Mouse (Mus musculus) thymus, postnatal 0 days (tissue): ENCODE results near the gene Sap25. TPM values are rescaled to one million over a fixed set of nuclear protein-coding genes. Genes with fewer than 3 reads are reported as not detected.
"Not testable (repeated sequence)": the region's sequence is repeated elsewhere in the genome, so short reads cannot be mapped to it uniquely, and the experiment has no call there.

Experiments used
- DNase-seq: peaks from one replicate; pipeline ENCODE4 v3.0.0-alpha.2; 2015; ENCODE audit warnings: low spot score
- polyA plus RNA-seq: library from polyadenylated mRNA; unstranded; fragments of >200 nt; fragmentation: Nextera tagmentation; extraction: Ambion mirVana; gene quantifications from 2 replicates; pipeline ENCODE4 v1.2.1, GENCODE M21; 2015

Gene Sap25
- polyA plus RNA-seq = 30.0 and 32.9 TPM in 2 replicates

DNA sequence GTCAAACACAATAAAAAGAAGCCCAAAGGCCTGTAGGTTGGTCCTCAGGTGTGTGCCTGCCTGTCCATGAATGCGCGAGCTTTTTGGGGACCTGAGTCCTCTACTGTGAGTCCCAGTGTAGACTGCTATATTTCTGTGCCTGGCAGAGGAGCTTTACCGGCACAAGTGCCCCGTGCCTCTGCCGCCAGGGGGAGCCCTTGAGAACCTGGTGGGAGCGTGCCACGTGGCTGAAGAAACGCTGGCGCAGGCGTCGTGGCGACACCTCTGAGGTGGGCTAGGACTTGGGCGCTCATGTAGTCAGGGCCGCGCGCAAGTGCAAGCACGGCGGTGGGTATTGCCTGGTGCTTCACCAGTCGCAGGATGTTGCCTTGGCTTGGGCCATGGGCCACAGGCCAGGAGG is at the start of gene Sap25:
Sap25 (plus strand) TSS at position 281 of the 400 bp plus-strand sequence.
- DNase-seq = peak; percentile 57

DNA sequence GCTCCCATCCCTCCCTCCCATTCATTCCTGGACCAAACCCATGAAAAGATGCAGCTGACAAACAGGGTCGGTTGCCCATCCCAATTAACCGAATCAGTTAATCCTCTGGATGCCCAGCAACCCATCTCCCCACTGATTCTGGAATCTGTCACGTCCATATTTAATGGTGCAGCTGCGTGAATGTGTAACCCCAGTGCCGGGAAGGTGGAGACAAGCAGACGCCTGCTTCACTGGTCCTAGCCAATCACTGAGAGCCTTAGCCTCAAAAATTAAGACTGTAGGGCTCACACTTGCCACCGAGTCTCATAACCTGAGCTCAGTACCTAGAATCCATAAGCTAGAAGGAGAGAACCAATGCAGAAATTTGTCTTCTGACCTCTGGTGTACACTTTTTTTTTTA is 45.2 kb upstream of the Sap25 start:
- DNase-seq = no peak

DNA sequence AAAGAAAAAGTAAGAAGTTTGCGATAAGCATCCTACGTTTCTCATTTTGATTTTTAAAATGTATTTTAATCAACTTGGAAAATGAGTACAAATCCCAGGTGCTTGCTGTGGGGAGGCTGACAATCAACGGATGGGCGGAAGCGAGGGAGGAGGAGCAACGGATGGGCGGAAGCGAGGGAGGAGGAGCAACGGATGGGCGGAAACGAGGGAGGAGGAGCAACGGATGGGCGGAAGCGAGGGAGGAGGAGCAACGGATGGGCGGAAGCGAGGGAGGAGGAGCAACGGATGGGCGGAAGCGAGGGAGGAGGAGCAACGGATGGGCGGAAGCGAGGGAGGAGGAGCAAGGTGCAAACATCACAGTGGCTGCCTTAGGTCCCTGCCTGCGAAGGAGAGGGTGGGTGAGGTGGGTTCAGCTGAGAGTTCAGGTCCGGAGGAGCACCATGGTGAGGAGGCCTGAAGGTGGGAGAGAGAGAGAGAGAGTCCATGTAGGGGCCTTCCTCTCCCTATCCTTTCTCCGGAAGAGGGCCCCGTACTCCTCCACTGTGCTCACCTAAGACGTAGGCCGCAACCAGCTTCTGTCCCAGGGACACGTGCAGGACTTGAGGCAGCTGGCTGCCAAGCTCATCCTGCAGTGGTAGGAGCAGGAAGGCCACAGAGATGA is 44.4 kb upstream of the Sap25 start:
- peak; percentile 62 for DNase-seq

DNA sequence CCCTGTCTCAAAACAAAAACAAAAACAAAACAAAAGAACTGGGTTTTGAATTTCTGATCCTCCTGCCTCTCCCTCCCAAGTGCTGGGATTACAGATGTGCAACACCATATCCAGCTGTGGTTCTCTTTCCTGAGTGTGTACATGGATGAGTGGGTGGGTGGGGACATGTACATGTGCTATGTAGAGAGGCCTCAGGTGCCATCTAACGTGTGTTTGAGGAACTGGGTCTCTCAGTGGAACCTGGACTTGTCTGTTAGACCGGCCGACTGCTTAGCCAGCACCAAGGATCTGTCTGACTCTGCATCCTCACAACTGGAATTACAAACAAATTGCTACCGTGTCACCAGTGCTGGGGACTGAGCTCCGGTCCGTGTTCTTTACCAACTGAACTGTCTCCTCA is 43.5 kb upstream of the Sap25 start:
- DNase-seq = no peak

DNA sequence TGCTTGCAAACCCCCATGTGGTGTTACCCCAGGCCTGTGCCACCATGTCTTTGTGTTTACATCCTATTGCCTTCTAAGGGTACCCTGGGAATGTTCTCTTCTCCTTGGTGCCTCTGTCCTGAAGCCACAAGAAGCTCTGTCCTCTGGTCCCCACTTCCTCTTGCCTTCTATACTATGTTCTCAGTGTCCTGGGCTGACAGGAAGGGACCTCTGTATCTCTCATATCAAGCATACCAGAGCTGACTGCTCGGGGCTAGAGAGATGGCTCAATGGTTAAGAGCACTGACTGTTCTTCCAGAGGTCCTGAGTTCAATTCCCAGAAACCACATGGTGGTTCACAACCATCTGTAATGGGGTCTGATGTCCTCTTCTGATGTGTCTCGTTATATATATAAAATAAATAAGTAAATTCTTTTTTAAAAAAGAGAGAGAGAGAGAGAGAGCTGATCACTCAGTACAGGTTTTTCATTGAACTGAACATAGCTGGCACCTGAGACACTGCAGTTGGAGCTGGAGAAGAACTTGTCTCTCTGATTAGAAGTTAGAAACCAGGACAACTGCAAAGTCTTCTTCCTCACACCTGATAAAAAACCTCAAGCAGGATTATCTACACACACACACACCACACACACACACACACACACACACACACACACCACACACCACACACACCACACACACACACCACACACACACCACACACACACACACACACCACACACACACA is 42.9 kb upstream of the Sap25 start:
- DNase-seq = no peak

DNA sequence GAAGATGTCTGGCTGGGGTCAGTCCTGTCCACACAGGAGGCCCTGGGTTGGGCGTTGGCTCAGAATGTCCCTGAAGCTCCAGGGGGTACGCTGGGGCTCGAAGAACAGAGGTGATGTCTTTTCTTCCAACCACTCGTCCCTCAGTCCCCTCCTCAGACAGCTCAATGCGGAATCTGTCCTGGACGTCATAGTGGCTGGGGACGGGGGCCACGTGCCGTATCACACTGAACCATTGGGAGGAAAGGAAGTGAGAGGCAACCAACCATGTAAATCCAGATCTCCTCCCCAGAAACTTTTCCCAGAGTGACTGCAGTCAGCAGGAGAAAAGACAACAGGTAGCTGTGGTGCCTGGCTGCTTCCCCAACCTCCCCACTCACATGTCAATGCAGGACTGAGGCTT is 41.5 kb upstream of the Sap25 start:
- DNase-seq = no peak

DNA sequence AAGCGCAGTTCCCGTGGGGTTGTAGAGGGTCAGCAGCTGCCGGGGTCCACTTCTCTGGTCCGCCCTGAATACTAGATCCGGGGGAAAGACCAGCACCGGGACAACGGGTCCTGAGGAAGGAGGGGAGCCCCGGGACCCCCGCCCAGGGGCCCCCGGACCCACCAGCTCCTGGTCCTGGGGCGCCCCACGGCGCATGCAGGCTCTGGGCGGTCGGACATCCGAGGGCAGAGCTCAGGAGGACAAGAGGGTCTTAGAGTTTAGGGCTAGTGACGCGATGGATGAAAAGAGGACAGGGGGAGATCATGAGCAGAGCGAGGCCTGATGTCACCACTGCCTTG is 40.9 kb upstream of the Sap25 start:
- no peak for DNase-seq

DNA sequence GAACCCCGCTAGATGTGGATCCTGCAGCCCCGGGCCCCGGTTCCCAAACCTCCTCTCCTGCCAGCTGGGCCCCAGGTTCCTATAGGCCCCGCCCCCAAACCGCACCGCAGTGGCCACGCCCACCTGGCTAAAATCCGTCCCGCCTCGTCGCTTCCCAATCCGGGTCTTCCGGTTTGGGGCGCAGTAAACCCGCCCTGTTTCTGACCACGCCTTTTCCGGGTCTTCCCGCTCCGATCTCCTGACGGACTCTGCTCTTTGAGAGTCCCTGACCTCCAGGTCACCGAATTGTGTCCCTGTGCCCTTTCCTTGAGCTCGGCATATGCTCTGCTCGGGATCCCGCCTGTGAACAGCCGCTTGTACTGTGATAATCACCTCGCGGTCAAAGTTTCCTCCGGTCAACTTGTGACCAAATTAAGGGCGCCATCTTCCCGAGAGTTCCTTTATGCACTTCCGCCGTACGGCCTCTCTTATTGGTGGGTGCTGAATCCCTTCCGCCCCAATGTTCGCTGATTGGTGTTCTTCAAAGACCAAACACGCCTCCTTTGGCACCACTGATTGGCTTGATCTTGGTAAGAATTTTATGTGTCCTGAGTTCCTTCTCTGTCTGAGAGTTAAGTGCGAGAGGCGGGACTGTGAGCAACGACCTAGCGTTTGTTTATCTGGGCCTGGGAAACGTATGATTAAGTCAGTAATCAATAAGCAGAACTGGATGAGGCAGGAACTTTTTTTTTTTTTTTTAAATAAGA is 40.3 kb upstream of the Sap25 start, which contains the start of gene Mospd3:
Mospd3 (minus strand) TSS at position 440 of the 746 bp plus-strand sequence.
- peak; percentile 98 for DNase-seq

DNA sequence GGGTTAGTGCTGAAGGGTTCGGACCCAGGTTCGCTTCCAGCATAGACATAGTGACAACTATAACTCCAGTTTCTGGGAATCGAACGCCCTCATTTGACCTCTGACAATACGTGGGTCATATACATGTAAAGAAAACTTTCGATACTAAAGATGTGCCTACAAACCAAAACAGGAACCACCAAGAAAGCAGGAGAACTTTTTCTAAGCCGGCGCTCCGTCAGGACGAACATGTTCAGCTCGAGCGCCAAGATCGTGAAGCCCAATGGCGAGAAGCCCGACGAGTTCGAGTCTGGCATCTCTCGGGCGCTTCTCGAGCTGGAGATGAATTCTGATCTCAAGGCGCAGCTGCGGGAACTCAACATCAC is 39.8 kb upstream of the Sap25 start:
- DNase-seq = peak; percentile 49

DNA sequence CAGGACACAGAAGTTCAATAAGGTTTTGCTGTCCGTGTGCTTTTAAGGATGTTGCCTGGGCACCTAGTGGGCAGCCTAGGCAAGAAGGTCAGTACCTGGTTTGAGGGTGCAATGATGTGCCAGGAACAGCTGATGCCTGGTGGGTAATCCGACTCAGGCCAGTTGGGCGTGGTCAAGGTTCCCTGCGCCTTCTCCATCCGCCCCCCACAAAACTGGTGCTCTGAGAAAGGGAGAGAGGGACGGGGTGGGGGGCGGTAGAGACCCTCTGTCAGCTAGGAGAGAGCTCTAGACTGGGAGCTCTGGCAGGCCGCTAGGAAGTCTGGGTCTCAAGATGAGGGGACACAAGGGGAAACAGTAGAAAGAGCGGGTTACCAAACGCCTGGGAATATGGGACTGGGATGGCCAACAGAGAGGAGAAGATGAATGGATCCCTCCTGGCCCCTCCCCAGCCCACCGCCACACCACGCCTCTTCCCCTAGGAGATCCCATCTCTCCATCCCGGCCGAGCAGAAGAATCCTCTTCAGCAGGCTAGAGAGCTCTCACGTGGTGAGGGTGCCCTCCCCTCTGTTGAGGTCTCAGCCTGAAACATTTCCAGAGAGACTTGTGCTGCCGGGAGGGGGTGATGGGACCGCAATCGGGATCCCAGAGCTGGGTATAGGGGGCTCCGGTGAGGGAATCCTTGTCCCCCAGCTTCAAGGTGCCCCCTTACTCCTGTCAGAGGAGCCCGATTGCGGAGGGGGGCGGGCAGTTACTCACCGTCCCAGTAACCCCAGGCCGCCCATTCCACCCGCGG is 33.1 kb upstream of the Sap25 start:
- DNase-seq = no peak

DNA sequence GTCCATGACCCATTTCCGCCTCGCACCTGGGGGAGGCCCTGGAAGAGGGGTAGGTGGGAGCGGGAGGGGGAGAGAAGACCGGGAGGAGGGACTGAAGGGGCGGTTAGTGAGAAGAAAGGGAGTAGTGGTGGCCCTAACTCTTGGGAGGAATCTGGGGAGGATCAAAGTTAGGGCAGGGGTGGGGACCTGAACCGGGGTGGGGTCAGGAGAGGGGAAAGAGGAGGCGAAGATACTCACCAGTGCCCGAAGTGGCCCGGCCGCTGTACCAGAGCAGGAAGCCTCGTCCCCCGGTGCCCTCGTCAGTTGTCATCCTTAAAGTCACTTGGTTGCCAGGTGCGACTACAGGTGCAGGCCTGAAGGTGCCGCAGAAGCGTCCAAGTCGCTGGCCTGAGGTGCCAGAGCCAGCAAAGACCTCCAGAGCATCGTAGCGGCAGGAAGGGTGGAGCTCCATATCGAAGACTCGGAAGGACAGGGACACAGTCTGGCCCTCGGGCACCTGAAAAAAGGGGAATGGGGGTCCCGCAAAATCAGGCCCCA is 32.4 kb upstream of the Sap25 start:
- no peak for DNase-seq

DNA sequence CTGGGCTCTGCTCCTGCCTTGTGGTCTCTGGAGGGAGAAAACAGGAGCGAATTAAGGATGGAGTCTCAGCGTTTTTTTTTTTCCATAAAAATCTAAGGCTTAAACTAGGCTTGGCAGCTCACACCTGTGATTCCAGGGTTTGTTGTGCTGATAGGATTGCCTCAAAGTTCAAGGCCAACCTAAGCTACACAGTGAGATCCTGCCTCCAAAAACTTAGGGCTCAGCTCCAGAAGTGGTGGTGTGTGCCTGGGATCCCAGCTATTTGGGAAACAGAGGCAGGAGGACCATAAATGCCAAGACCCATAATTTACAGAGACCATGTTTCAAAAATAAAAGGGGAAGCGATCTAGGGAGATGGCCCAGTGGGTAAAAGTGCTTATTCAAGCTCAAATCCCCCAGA is 31.8 kb upstream of the Sap25 start:
- DNase-seq = no peak

DNA sequence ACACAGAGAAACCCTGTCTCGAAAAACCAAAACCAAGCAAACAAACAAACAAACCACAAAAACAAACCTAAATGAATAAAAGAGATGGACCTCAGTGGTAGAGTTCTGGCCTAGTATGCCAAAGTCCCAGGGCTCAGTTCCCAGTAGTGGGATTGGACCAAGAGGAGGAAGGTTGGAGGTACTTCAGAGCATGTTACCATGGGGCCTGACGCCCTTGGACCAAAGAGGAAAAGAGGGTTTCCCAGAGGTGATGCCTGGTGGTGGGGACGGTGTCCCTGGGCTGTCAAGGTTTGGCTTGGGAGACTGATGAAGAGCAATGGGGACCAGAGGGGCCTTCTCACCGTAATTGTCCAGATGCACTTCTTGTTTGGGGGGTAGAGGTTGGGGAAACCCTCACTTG is 31.1 kb upstream of the Sap25 start:
- no peak for DNase-seq

DNA sequence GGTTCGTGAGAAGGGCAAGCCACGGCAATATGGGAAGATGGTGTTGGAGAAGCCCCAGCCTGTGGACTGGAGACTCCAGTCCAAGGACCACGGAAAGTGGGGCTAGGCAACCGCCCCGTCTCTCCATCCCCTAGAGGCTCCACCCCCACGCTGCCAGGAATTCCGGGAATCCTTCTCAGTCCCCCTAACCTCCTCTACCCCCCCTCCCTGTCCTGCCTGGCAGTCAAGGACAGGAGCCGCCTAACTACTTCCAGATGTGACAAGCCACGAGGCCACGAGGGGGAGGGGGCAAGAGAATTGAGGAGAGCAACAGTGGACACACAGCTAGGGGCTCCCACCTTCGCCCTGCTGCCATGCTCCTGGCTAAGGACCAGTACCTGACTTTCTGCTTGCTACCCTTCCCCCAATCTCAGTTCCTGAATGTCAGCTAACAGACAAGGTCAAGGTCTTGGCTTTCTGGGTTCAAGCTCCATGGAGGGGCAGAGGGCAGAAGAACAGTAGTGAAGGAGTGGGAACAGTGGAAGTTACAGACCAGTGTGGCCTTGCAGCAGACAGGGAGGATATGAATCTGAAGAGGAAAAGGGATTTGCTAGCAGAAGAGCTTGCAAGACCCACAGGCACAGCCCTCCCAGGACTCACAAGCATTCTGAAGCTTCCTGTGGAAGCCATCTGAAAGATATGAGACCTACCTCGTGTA is 30.4 kb upstream of the Sap25 start:
- DNase-seq = no peak

DNA sequence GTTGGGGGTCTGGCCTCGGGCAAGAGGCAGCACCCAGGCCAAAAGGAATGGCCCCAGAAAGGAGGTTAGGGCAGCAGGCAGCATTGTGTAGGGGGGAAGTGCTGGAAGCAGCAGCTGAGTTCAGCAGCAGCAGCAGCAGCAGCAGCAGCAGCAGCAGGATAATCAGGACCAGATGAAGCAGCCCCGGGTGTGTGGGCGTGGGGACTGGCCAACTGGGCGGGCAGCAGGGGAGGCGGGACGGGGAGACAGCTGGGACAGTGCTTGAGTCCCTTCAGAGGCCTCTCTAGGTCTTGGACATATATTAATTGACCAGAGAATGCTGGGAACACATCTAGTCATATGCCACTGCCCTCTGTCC is 29.9 kb upstream of the Sap25 start:
- no peak for DNase-seq

DNA sequence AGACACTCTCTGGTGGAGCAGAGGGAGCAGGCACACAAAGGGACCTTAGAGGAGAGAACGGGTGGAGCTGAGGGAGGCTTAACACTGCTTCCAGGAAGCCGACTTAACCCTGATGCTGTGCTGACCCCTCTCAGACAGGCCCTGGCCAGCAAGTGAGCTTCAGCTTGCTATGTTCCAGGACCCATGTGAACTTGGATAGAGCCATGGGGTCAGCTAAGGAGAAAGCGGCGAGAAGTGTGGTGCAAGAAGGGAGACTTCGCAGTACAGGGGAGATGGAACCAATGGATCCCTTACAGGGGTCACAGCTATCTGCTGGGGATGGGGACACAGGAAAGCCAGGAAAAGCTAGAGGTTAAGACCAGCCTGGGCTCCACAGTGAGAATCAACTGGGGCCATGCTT is 28.1 kb upstream of the Sap25 start:
- DNase-seq = no peak

DNA sequence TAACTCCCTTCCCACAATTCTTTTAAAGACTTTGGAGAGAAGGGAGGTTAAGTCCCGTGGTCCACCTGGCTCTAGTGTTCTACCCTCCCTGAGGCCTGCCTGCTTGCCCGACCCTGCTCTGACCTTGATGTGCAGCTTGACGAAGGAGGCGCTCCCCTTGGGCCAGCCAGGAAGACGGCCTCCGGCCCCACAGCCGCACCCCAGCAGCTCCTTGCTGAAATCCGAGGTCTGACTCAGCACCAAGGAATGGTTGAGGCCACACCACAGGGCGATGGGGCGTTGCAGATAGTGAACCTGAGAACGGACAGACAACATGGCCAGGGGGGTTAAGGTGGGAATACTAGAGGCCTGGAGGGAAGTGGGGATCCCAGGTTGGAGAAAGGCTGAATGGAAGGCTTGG is 27.6 kb upstream of the Sap25 start, which contains the start of gene Pcolce:
Pcolce (minus strand) TSS at position 235 of the 400 bp plus-strand sequence.
- DNase-seq = no peak

DNA sequence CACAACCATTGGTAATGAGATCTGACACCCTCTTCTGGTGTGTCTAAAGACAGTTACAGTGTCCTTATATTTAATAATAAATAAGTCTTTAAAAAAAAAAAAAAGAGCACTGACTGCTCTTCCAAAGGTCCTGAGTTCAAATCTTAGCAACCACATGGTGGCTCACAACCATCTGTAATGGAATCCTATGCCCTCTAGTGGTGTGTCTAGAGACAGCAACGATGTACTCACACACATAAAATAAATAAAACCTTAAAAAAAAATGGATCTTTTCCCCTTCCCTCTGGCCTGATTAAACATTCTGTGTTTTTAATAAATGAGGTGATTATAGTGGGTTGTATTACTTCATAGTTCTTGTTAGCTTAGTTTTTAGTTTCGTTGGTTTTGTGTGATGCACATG is 26.2 kb upstream of the Sap25 start:
- not testable (repeated sequence) for DNase-seq

DNA sequence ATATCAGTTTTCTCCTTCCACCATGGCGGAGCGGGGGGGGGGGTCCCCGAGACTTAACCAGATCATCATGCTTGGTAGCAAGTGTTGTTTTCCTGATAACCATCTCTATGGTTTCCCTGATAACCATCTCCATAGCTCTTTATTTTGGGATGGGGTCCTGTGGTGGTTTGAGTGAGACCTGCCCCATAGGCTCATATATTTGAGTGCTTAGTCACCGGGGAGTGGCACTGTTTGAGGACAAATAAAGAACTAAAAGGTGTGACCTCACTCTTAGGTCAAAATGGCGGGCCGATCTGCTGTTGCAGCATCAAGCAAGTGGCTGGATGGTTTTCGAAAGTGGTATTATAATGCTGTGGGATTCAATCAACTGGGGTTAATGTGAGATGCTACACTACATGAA is 25.8 kb upstream of the Sap25 start:
- no peak for DNase-seq

DNA sequence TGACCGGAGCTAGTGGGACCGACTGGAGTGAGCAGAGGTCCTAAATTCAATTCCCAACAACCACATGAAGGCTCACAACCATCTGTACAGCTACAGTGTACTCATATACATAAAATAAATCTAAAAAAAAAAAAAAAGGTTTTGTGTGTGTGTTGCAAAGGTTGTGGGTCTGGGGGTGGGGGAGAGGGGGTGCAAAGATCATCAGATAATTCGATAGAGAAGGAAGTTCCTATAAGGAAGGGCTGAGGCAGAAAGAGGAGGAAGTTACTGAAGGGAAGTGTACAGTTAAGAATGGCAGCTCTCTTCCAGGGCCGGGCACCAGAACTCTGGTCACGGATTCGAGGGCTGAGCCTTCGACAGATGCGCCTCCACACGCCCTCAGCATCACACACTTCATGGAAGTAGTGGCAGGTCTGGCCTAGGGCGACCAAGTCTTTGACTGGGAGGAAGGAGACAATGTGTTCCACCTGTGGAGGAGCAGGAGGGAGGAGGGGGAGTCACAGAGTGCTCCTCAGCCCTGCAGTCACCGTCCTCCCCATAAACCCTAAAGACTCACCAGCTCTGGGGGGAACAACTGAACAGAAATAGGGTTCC is 17.1 kb upstream of the Sap25 start:
- DNase-seq = no peak
